Mouse (Mus musculus) heart, postnatal 0 days (tissue): ENCODE results near the gene Adprh.

Experiments
- CTCF ChIP-seq: IDR thresholded peaks from 2 replicates; pipeline ENCODE4 v1.5.1; 2016; ENCODE audit warnings: antibody characterized with exemption, control low read depth, low read depth
- EP300 ChIP-seq: IDR thresholded peaks from 2 replicates; pipeline ENCODE4 v1.6.1; 2016; ENCODE audit warnings: antibody characterized with exemption, low read depth

GRCm38 (mm10) chr16:38399531-38400231, 52.8 kb downstream of the Adprh start:
- TF ChIP-seq CTCF: no peak
- TF ChIP-seq EP300: no peak
